Mouse (Mus musculus) CH12.LX (cell line): ENCODE measurements around the gene Slc27a1.

ENCODE experiments used
- CHD2 ChIP-seq: IDR thresholded peaks from 2 replicates; pipeline ENCODE4 v1.6.1; 2011; ENCODE audit warnings: low read length, improper control_type of control experiment
- CTCF ChIP-seq, 2 experiments: IDR thresholded peaks in 1 of 2; conservative IDR thresholded peaks in 1 of 2; 2 replicates each; pipeline ENCODE4 v1.5.1; 2011 to 2012; ENCODE audit warnings: low read depth in 2 of 2, low read length in 2 of 2, improper control_type of control experiment in 1 of 2, inconsistent platforms in 1 of 2, mild to moderate bottlenecking in 1 of 2, moderate library complexity in 1 of 2
- E2F4 ChIP-seq: IDR thresholded peaks from 2 replicates; pipeline ENCODE4 v1.6.1; 2011; ENCODE audit warnings: low read depth, low read length, improper control_type of control experiment; ENCODE audit not compliant: insufficient replicate concordance
- EP300 ChIP-seq: IDR thresholded peaks from 2 replicates; pipeline ENCODE4 v1.6.1; 2011; ENCODE audit warnings: low read length, improper control_type of control experiment
- ETS1 ChIP-seq: conservative IDR thresholded peaks from 2 replicates; pipeline ENCODE4 v1.6.1; 2012; ENCODE audit warnings: low read depth, mild to moderate bottlenecking, inconsistent platforms, low read length, improper control_type of control experiment, moderate library complexity
- JUN ChIP-seq: IDR thresholded peaks from 2 replicates; pipeline ENCODE4 v1.6.1; 2011; ENCODE audit warnings: low read depth, mild to moderate bottlenecking, low read length, improper control_type of control experiment, moderate library complexity; ENCODE audit not compliant: insufficient read depth
- MAX ChIP-seq: IDR thresholded peaks from 2 replicates; pipeline ENCODE4 v1.6.1; 2011; ENCODE audit warnings: low read length, improper control_type of control experiment
- MYC ChIP-seq: IDR thresholded peaks from 2 replicates; pipeline ENCODE4 v1.6.1; 2011; ENCODE audit warnings: low read depth, mild to moderate bottlenecking, improper control_type of control experiment, low read length
- POLR2A ChIP-seq: IDR thresholded peaks from 2 replicates; pipeline ENCODE4 v1.6.1; 2011; ENCODE audit warnings: low read depth, mild to moderate bottlenecking, improper control_type of control experiment, low read length
- POLR2AphosphoS2 ChIP-seq: IDR thresholded peaks from 2 replicates; pipeline ENCODE4 v1.6.1; 2011; ENCODE audit warnings: low read depth, low read length, improper control_type of control experiment
- RCOR1 ChIP-seq: conservative IDR thresholded peaks from 2 replicates; pipeline ENCODE4 v1.6.1; 2012; ENCODE audit warnings: low read depth, mild to moderate bottlenecking, inconsistent platforms, low read length, improper control_type of control experiment
- TBP ChIP-seq: conservative IDR thresholded peaks from 2 replicates; pipeline ENCODE4 v1.6.1; 2011; ENCODE audit warnings: low read depth, low read length, improper control_type of control experiment
- USF1 ChIP-seq: IDR thresholded peaks from 2 replicates; pipeline ENCODE4 v1.6.1; 2014; ENCODE audit warnings: low read depth, mild to moderate bottlenecking, inconsistent platforms, low read length, improper control_type of control experiment
- ZC3H11A ChIP-seq: IDR thresholded peaks from 2 replicates; pipeline ENCODE4 v1.6.1; 2012; ENCODE audit warnings: low read depth, mild to moderate bottlenecking, inconsistent platforms, low read length, improper control_type of control experiment

- TF ChIP-seq CTCF (conservative IDR thresholded peaks at IDR 0.05 in 1 of 2, IDR thresholded peaks at IDR 0.05 in 1 of 2; ENCODE audit: low read depth in 2 of 2, low read length in 2 of 2) (peak; percentile 61 to 100), MYC (peak; percentile 74; the same call in 1 of the 2 replicates), MAX (0 out of 2 replicates have a peak, but pooled peaks have one; percentile 45), USF1 (no peak), POLR2A (peak; percentile 67), JUN (no peak), EP300 (no peak), RCOR1 (no peak), TBP (0 out of 2 replicates have a peak, but pooled peaks have one; percentile 17), E2F4 (no peak), CHD2 (0 out of 2 replicates have a peak, but pooled peaks have one; percentile 8), ETS1 (0 out of 2 replicates have a peak, but pooled peaks have one; percentile 8), POLR2AphosphoS2 (no peak), ZC3H11A (no peak; the same call in 1 of the 2 replicates)
These were observed 27.2 kb downstream of the Slc27a1 start for GRCm38 (mm10) chr8:71595862-71596261.
